Mouse (Mus musculus): Measurements from ENCODE around the gene Ppp1r15a. TPM values are rescaled to one million over a fixed set of nuclear protein-coding genes. Genes with fewer than 3 reads are reported as not detected.

Ppp1r15a gene
- total RNA-seq (2021) = 10 to 100 TPM; 22.0 to 22.2 TPM

- intact Hi-C loops (cut with DNase I) = no loop called here
- peak; percentile 94 to 95 for DNase-seq (ENCODE audit: low spot score in 2 of 2)
Measured at GRCm38 (mm10) chr7:45525809-45526473, at the start of gene Ppp1r15a, which contains the start of gene Plekha4. Gene Ppp1r15a, minus strand, starts transcription at chr7:45526268. Gene Plekha4, plus strand, starts transcription at chr7:45526330.

DNA sequence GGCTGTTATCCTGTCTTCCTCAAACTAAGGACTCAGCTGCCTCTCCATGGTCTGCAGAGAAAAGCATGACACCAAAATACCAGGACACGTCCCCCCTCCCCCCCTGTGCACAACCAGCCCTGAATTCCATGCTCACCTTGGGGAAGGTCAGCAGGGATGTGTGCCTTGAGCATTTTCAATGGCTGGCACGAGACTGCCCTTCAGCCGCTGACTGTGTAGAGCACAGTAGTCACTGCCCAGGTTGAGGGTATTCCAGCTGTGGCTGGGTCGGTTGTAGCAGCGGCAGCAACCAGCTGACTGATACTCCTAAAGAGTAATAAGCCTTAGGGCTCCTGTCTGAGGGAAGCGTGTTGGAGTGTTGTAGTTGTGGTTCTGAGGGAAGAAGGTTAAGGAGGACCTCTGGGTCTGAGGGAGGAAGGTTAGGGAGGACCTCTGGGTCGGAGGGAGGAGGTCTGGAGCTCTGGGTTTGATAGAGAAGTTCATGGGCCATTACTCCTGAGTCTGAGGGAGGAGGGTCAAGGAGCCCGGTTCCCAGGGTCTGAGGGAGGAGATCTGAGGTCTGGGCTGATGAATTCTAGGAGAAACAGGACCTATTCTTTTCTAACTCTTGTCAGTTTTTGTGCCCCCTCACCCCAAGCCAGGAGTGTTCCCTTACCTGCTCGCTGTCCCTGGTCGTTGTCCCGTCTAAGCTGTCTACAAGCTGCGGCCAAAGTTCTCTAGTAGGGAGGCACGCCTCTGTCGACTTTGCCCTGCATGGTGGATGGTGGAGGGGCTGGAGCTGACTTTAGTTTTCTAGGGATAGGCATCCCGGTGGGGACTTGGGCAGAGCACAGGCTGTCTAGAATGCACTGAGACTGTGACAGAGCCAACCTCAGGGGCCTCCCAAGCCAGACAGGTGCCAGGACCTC lies 48.7 kb upstream of the Ppp1r15a start:
- intact Hi-C loops (cut with DNase I) = no loop called here
- no peak for DNase-seq (ENCODE audit: low spot score in 2 of 2)

DNA sequence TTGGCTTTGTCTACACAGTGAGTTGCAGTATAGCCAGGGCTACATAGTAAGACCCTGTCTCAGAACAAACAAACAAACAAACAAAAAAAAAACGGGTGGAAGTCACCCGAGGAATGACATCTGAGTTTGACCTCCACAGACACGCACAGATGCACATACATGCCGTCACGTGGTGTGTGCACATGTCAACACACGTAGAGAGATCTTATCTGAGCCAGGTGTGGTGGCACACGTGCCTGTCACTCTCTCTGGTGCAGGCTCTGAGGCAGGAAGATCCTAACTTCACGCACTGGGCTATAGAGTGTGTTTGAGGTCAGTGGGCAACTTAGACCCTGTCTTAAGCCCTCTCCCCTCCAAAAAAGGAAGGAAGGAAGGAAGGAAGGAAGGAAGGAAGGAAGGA lies 47.9 kb upstream of the Ppp1r15a start:
- no peak for DNase-seq (ENCODE audit: low spot score in 2 of 2)

DNA sequence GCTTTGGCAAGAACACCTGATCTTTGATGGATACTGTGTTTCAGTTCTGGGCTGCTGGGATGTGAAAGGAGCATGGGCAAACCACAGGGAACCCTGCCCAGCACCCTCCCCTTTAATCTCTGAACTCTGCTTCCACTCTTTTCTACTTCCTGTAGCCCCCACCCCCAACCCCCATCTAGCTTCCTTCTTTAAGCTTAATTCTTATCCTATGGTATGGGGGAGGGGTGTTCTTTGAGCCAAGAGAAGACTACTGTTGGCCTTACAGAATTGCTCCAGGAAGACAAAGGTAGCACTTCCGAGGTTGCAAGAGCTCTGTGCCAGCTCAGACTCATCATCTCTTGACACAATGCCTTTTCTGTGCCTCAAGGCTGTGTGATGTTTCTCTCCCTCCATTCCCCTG lies 45.9 kb upstream of the Ppp1r15a start:
- no peak for DNase-seq (ENCODE audit: low spot score in 2 of 2)
- intact Hi-C loops (cut with DNase I) = no loop called here

More for the DNA sequence above, 47.9 kb upstream of the Ppp1r15a start:
- intact Hi-C loops (cut with DNase I) = no loop called here

- DNase-seq (ENCODE audit: low spot score in 2 of 2) = peak; percentile 67 to 68
- intact Hi-C loops (cut with DNase I) = no loop called here
Measured at GRCm38 (mm10) chr7:45570103-45570741, 44.2 kb upstream of the Ppp1r15a start, which contains the start of gene Bcat2. Gene Bcat2, plus strand, starts transcription at chr7:45570153.

DNA sequence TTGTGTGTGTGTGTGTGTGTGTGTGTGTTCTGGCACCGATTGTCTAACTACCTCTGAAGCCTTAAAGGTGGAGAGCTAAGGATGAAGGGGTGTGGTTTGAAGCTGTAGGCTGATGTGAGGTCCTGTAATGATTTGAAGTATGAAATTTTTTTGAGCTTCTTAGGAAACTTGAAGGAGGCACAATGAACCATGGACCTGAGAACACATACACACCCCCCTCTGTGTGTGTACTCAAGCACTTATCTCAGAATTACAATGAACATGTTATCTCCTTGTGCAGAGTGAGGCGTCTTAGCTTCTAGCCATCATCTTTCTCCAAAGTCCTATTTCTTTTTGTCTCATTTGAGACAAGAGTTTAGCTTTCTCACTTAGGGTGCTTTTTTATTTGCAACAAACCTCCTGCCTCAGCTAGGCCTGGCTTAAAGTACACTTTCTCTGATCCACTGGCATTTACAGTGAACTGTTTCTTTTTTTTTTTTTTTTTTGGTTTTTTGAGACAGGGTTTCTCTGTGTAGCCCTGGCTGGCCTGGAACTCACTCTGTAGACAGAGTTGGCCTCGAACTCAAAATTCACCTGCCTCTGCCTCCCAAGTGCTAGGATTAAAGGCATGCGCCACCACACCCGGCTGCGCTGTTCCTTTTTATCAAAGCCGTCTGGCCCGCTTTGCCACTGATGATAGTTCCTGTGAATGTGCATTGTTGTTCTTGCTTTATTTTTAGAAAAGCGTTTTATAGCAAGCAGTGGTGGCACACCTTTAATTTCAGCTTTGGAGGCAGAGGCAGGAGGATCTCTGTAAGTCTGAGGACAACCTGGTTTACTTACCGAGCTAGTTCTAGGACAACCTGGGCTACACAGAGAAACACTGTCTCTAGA lies 42.8 kb upstream of the Ppp1r15a start:
- intact Hi-C loops (cut with DNase I) = no loop called here
- DNase-seq (ENCODE audit: low spot score in 2 of 2) = no peak

GRCm38 (mm10) chr7:45567780-45568516 lies 41.9 kb upstream of the Ppp1r15a start:
- DNase-seq (ENCODE audit: low spot score in 2 of 2) = peak; percentile 86 to 92
- intact Hi-C loops (cut with DNase I) = no loop called here

GRCm38 (mm10) chr7:45567112-45567779 lies 41.2 kb upstream of the Ppp1r15a start:
- intact Hi-C loops (cut with DNase I) = no loop called here
- DNase-seq (ENCODE audit: low spot score in 2 of 2) = no peak

DNA sequence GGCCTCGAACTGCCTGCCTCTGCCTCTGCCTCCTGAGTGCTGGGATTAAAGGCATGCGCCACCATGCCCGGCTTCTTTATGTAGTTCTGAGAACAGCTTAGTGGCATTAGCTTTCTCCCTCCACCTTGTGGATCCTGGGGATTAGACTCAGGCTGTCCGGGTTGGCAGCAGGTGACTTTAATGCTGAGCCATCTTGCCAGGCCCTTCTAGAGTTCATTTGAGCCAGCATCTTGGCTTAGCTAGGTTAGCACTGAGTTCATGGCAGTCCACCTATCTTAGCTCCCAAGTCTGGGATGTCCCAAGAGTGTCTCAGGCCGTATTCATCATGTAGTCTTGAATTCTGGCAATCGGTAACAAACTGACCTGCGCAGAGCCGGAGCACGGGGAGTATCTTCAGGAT lies 39.4 kb upstream of the Ppp1r15a start:
- DNase-seq (ENCODE audit: low spot score in 2 of 2) = no peak
- intact Hi-C loops (cut with DNase I) = no loop called here

- intact Hi-C loops (cut with DNase I) = loop anchor here (5.0 kb wide), 1 partner anchor 113 kb away; no protein-coding TSS in a partner anchor
- no peak for DNase-seq (ENCODE audit: low spot score in 2 of 2)
Measured at GRCm38 (mm10) chr7:45564811-45565210, 38.7 kb upstream of the Ppp1r15a start.

DNA sequence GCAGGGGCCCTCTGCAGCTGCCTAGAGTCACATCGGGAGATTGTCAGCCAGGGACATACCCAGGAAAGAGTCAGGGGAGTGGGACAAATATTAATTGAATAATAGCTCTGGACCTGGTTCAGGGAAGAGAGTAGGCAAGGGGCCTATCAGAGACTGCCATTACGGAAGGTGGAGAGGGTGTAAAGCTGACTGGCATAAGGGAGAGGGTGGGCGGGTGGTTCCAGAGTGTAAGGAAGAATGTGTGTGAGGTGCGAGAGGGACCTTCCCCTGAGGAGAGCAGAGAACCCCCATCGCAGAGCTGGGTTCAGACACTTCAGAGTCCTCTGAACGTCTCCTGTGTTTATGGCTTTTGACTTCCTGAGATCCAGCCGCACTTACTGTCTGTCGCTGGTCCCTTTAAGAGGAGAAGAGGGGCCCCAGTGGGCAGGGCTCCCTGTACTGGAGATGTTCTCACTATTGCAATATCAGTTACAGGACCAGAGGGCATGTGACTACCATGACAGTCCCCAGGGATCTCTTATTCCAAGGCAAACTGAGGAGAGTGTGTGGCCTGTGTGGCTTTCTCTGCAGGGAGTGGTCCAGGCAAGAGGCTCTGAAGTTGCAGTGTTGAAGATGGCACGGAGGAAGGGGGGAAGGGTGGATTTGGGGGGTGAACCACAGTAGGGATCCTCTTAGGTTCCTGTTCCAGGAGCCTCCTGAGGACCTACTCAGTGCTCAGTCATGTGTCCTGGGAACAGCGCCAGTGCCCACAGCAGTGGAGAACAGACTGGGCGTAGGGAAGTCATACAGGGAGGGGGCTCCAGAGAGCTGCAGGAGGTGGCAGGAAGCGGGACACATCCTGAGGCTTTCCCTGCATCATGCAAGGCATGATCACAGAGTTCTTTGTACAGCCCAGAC lies 35.8 kb upstream of the Ppp1r15a start:
- intact Hi-C loops (cut with DNase I) = loop anchor here (2.0 to 5.0 kb wide), 3 partner anchors 31 to 110 kb away; no protein-coding TSS in a partner anchor
- no peak for DNase-seq (ENCODE audit: low spot score in 2 of 2)

GRCm38 (mm10) chr7:45560843-45561623 lies 35.0 kb upstream of the Ppp1r15a start:
- peak; percentile 78 to 84 for DNase-seq (ENCODE audit: low spot score in 2 of 2)
- intact Hi-C loops (cut with DNase I) = loop anchor here (2.0 to 5.0 kb wide), 3 partner anchors 32 to 109 kb away; no protein-coding TSS in a partner anchor

DNA sequence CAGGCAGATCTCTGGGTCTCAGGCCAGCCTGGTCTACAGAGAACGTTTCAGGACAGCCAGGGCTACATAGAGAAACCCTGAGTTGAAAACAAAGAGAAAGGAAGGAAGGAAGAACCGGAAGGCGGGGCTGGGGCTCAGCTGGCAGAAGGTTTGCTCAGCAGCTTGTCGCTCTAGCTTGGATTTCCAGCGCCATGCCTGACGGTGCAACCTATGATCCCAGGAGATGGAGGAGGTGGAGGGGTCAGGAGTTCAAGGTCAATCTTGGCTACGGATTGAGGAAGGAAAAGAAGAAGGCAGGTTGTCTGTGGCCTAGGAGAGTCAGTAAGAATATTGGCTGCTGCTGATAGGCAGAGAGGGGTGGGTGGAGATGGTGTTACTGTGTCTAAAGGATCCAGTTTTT lies 34.2 kb upstream of the Ppp1r15a start:
- no peak for DNase-seq (ENCODE audit: low spot score in 2 of 2)
- intact Hi-C loops (cut with DNase I) = loop anchor here (2.0 to 5.0 kb wide), 3 partner anchors 33 to 108 kb away; no protein-coding TSS in a partner anchor

DNA sequence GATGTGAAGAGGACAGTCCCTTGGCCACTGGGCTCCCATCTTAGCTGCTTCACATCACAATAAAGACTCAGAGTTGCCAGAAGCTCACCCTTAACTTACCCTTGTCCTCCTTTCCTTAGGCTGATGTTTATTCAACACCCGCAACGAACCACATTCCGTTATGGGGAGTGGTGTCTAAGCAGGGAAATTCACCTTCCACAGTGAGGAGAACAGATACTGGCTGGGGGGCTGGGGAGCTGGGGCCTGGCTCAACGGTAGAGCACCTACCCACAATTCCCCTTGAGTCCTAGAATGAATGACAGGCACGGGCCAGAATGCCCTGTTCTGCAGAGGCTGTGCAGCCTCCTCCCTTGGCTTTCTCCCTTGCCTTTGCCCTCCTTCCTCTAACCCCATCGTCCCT lies 32.8 kb upstream of the Ppp1r15a start:
- intact Hi-C loops (cut with DNase I) = no loop called here
- DNase-seq (ENCODE audit: low spot score in 2 of 2) = no peak

DNA sequence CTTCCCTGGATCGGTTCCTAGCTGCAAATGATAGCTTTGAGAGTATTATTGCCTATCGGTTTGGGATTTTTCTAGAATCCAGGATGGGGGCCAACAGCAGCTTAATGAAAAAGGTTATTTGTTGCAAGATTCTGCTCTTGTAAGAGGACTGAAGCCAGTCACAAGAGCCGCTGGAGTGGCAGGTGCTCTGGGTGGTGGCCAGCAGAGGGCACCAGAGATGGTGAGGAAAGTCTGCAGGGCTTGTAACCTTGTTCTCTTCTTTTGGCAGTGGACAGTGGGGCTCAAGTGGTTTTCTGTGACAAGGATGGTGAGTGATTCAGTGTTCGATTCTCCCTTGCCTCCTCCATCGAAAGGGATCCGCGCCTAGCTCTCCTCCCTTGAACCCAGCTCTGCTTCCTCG lies 29.7 kb upstream of the Ppp1r15a start:
- intact Hi-C loops (cut with DNase I) = no loop called here
- peak; percentile 66 to 75 for DNase-seq (ENCODE audit: low spot score in 2 of 2)

DNA sequence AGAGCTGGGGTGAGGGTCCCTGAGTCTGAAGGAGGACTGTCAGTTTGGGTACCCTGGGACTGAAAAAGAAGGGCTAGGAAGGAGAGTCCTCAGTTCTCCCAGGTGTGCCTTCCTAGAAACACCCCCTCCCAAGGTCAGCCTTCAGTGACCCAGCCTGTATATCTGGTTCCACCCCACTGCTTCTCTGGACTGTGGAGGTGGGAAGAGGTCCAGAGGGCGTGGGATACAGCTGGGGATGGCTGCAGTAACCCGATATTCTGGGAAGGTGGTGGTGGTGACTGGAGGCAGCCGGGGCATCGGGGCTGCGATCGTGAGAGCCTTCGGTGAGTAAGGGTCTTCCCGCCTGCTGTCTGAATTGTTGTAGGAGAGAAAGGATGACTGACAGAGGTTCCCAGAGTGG lies 28.7 kb upstream of the Ppp1r15a start, which contains the start of gene Hsd17b14:
Hsd17b14 (plus strand) TSS at position 150 of the 400 bp plus-strand sequence.
- intact Hi-C loops (cut with DNase I) = no loop called here
- DNase-seq (ENCODE audit: low spot score in 2 of 2) = no peak
